Mouse (Mus musculus) left cerebral cortex, postnatal 36 days (tissue): ENCODE results near the gene Tpcn2. TPM values are rescaled to one million over a fixed set of nuclear protein-coding genes. Genes with fewer than 3 reads are reported as not detected.

Experiments
- DNase-seq, 2 experiments: peaks; one replicate each; pipeline ENCODE4 v3.0.0; 2021 to 2022; ENCODE audit warnings: low spot score in 2 of 2, mixed read lengths in 1 of 2
- intact Hi-C: fragments of 180-260 bp; cut with DNase I; formaldehyde crosslinking; loops from one replicate; pipeline ENCODE4 v1.15.1; 2025
- total RNA-seq, 2 experiments: library from RNA; stranded (reverse); gene quantifications; 2 replicates each; pipeline ENCODE4 v1.2.3; 2021

The Tpcn2 gene
- total RNA-seq, 2 experiments from 2014 or later, result 3.4 to 6.4 TPM

DNA sequence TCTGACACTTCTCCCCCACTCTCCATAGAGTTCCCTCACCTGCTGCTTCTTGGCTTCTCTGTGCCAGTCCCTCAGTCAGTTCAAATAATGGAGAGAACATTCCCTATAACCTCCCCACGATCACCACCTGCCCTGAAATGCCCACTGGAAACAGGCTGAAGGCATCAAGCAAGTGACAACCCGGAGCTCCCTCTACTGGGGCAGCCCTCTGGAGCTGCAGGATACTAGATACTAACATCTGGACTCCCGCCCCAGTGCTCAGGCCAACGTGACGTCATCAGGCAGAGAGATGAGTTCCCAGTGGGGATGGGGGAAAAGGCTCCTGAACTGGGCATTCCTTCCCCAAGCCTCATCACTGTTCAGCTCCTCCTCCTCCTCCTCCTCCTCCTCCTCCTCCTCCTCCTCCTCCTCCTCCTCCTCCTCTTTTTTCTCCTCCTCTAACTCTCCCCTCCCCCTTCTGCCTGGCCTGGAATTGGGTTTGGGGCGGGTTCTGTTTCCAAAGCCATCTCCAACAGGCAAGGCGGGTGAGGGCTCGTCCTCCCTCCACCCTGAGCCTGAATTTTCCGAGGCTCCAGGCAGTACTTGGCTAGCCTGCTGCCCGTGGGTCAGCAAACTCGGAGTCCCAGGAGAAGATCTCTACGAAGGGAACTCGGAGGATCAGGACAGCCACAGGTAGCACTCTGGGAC is 16.7 kb upstream of the Tpcn2 start, which contains the start of gene Mrgprf:
Gene Mrgprf, plus strand, starts transcription at position 508 of the 687 bp plus-strand sequence.
- no peak for DNase-seq
- intact Hi-C loops, result no loop called here

DNA sequence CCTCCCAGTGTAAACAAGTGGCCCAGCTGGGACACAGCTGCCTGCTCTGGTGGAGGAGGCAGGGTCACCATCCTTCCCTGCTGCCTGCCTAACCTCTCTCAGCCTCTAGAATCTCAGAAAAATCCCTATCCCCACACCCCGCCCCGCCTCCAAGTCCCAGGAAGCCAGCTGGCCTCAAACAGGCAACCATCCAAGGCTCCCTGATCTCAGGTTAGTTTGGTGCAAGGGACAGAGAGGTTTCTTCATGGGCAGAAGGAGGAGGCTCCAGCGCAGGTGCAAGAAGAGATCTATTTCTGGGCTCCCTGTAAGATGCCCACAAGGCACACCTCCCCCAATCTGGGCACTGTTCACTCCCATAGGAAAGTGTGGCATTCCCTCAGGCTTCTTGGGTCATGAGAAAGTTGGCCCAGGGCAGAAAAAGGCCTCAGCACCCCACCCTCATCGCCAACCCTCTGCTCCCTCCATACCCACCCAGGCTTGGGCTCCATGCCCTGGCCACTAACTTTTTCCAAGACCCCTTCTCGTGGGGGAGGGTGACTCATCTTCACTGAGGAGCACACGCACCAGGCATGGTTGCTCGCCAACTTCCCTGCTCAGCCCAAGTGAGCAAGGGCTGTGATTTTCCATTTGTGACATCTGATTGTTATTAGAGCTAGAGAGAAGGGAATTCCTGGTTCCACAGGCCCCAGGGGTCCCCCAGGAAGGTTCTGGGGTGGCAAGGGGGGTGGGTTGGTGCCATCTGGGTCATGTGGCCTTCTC is 15.9 kb upstream of the Tpcn2 start:
- intact Hi-C loops, result no loop called here
- DNase-seq, result peak in 1 of 2 experiments; percentile 43

DNA sequence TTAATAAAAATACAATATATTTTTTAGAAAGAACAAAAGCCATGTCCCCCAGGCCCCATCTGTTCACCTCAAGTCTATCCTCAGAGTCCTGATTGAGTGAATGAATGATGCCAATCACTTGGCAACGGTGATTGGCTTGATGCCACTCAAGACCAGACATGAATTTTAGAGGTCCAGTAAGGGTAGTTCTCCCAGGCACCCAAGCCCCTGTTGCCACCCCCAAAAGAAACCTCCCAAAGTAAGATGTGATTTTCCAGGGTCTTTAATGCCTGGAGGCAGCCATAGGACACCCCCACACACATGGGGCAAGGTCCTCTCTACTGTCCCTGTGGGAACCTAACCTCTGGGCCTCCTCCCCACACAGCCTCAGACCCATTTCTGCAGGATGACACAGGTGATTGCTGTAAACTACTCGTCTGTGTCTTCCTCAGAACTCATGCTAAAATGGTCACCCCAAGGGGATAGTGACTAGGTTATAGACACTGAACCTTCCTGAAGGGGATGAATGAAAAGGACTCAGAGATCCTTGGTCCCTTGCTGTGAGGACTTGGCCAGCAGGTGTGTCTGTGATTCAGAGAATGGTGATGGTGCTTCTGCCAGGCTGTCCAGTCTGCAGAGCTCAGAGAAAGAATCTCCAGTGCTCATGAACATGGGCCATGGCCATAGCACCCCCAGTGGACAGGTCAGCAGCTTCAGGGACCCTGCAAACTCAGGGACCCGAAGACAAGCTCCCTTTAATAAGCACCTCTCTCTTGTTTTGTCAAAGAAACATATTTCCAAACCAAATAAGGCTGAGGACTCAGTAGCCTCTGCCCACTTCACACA is 15.1 kb upstream of the Tpcn2 start:
- no peak for DNase-seq
- intact Hi-C loops, result no loop called here

DNA sequence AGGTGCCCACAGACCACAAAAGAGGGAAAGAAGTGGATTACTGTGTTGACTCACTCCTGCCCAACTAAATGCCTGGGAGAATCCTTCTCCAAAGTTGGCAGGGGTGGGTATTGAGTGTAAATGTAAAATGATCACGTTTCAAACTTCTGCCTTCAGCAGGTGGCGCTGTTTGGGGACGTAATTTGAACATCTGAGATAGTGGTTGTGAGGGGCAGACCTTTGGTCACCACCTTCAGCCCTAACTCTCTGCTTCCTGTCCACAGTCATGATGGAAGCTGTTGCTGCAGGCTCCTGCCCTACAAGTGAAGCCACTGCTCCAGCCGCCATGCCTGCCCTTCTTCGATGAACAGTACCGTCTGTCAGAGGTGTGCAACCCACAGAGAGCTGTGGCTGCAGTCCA is 10.0 kb upstream of the Tpcn2 start:
- no peak for DNase-seq
- intact Hi-C loops, result no loop called here

DNA sequence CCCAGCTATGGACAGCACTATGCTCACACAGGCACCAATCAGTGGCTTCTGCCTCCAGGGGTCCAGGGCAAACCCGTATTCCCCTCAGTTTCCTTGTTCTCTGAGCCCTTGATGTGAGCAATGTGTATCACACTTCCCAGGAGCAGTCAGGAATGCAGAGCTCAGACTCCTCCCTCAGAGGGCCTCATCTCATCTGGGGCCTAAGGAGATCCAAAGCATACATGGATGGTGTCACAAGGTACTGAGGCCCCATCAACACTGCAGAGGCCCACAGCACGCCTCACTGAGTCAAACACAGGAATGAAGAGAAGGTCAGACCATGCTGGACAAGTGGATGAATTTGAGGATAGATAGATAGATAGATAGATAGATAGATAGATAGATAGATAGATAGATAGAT is 8.9 kb upstream of the Tpcn2 start:
- intact Hi-C loops, result no loop called here
- no peak for DNase-seq

DNA sequence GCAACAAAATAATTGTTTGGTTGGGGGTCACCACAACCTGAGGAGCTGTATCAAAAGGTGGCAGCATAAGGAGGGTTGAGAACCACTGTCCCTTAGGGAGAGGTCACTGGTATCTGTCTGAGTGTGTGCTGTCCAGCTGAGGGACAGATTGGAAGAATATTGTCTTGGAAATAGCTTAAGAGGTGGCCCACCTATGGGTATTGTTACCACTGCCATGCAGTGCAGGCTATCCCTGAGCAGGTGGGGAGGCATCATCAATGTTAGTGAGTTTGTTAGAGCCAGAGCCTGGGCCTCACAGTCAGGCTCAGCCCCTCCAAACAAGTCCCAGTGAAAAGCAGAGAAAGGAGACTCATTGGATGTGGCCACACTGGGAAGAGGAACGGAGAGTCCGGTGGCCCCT is 8.0 kb upstream of the Tpcn2 start:
- intact Hi-C loops, result no loop called here
- no peak for DNase-seq

DNA sequence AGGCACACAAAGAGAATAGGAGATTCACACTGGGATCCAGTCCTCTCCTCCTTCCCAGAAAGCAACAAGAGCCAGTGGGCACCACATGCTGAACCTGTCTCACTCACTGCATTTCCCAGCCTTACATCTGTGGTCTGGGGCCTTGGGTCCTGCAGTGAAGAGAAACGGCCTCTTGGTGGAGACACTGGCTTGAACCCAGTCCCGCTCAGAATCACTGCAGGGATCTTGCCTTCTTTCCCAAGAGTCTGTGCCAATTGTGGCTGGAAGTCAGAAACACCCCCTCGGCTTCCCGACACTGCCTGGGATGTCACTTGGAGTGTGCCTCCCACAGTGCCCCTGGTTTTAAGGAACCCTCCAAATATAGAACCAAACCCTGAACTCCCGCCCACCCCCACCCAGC is 5.5 kb upstream of the Tpcn2 start:
- peak in 1 of 2 experiments; percentile 23 for DNase-seq
- intact Hi-C loops, result no loop called here

DNA sequence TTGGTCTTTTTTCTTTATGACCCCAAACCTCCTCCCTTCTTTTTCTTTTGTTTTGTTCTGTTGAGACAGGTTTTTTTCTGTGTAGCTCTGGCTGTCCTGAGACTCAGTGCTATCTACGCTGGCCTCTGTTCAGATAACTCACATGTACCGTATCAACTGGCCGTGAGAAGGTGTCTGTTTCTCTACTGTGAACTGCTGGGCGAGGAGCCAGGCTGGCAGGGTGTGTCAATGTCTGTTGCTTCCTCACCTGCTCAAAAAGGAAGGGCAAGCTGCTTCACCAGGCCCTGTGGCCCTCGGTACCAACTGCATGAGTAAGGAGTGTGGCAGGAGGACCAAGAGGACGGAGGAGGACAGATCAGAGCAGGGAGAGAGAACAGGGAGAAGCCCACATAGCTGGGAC is 3.6 kb upstream of the Tpcn2 start:
- intact Hi-C loops, result no loop called here

DNA sequence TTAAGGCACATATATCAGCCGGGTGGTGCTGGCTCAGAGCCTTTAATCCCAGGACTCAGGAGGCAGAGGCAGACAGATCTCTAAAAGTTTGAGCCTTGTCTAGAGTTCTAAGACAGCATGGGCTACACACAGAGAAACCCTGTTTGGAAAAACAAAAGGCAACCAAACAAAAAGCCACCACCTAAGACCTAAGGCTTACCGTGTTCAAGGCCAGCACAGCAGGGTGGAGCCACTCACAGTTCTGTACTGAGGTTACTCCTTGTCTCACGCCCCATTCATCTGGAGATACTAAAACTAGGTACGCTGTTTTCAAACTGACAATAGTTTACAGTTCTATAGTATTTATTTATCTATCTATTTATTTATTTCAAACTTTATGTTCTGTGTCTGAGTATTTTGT is 1.7 kb upstream of the Tpcn2 start:
- no peak for DNase-seq
- intact Hi-C loops, result no loop called here

More for the DNA sequence above, 3.6 kb upstream of the Tpcn2 start:
- DNase-seq, result no peak

DNA sequence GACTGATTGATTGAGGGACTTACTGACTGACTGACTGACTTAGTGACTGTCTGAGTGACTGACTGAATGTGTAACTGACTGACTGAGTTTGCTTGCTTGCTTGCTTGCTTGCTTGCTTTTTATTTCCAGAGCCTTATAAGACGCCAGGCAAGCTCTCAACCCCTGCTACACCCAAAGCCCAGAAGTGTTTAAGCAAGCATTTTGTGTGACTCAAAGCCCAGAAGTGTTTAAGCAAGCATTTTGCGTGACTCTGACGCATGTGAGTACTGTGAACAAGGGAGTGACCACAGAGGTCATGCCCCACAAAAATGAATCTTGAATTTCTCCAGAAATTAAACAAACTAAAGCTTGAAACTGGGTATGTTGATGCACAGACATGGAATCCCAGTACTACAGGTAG is 482 bp upstream of the Tpcn2 start:
- no peak for DNase-seq
- intact Hi-C loops, result no loop called here

DNA sequence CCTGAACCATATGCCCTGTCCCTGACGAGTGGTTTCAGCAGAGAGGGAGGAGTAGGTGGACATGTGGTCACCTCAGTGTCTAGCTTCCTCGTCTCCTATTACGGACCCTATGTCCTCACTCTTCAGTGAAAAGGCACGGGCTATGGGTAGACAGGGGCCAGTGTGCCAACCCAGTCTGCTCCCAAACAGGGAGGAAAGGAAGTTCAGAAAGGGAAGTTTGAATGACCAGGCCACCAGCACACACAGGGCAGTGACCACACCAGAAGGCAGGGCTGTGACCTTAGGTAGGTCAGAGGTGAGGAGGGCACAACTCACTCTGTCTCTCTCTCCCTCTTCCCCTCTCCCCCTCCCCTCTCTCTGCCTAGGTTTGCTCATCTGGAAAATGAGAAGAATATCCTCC is 770 bp downstream of the Tpcn2 start:
- DNase-seq, result no peak
- intact Hi-C loops, result no loop called here

DNA sequence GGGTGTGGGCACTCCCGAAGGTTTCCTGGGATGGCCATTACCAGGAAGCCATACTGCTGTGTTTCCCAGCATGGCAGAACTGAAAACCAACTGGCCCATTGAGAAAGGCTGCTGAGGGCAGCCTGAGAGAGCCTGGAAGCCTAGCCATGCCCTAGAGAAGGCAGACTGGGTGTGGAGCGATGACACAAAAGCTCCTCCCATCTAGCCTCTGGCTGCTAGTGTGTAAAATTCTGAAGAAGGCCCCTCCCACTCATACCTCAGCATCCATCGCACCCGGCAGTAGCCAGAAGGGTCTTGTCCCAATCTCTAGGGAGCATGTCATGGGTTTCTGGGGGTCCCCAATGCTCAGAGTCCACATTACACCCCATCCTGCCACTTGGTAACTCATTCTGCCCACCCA is 2.4 kb downstream of the Tpcn2 start:
- intact Hi-C loops, result no loop called here
- no peak for DNase-seq

DNA sequence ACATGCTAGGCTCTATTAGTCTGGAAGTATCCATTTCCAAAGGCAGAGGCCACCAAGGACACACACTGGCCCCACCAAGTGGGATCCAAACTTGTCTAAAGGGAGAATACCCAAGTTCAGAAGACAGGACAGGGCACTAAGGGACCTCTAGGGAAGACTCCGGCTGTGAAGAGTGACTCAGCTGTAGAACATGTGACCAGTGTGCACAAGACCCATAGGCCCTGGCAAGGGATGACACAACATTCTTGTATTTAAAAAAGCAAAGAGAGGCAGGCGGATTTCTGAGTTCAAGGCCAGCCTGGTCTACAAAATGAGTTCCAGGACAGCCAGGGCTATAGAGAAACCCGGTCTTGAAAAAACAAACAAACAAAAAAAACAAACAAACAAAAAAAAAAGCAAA is 8.3 kb downstream of the Tpcn2 start:
- intact Hi-C loops, result no loop called here
- DNase-seq, result no peak

DNA sequence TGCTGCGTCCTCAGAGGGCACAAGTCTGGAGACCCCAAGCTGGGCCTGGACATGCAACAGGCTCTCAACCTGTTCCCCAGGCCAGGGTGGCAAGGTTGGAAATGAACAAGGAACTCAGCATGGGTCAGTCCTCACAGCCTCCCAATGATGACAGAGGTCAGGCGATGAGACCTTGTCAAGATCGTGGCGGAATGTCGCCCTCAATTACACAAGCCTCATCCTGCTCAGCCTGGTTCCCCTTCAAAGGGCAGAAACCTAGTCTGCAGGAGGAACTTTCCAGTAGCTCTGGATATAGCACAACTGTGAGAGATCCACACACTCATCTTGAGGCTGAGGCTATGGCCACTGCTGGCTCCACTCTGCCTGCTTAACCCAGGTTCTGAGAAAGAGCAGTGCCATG is 12.9 kb downstream of the Tpcn2 start:
- DNase-seq, result no peak
- intact Hi-C loops, result no loop called here

DNA sequence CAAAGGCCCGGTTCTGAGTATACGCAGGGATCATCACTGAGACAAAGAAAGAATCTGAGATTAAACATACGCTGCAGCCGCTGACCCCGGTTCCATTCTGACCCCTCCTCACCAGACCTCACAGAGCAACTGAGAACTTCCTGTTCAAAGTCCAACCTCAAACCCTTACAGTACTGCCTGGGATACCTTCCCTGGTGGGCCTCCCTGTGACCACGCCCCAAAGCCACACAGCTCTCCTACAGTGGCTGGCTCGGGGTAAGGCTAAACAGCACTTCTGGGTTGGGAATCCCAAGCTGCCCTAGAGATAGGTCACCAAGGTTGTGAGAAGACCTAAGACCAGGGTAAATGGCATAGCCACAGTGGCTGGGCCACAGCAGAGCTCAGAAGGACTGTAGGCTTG is 14.9 kb downstream of the Tpcn2 start:
- intact Hi-C loops, result no loop called here
- DNase-seq, result no peak

DNA sequence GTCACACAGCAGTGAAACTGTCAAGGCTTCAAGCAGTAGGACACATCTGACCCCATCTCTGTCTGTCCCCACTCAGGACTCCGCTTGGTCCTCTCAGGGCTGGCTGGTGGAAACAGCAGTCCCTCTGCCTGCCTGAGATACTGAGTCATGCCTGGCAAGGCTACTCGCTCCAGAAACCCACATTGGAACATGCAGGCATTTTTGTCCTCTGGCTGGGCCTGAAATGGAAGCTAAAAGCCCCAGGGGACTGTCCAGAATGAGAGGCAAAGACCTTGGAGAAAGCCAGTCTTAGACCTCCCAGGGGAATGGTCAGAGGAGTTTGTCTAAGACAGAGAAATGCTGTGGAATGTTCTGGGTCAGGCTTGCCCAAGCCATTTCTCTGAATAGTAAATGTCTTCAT is 17.8 kb downstream of the Tpcn2 start:
- intact Hi-C loops, result no loop called here
- DNase-seq, result no peak

DNA sequence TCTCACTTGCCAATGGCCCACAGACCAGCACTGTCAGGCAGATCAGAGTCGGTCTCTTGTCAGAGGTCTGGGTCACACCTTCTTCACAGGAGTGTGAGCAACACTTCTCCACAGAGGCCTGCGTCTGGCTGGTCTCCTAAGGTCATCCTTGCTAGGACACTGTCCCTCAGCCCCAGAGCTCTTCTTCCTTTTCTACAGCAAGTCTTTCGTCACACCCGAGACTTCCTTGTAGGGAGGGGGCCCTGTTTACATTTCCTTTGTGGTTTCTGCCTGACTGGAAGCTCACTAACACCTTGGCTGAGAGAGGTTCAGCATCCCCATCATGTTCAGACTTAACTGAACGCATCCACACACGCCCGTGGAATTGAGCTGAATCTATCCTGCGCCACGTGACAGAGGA is 19.6 kb downstream of the Tpcn2 start:
- DNase-seq, result no peak
- intact Hi-C loops, result no loop called here

DNA sequence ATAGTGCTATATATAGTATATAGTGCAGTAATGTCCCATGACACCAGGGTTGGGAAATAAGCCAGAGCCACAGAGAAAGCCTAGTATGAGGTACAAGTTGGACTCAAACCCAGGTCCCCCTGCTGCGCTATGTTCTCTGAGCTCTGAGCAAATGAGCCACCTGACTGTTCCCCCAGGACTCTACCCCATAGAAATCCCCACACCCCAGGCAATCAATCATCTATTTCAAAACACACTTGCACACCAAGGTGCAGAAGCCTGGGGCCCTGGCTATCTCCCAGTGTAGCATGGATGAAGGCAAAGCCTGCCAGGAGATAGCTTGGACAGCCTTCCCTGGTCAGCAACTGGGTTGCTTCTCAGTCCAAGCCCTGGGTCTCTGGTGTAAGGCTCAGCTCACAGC is 27.7 kb downstream of the Tpcn2 start:
- no peak for DNase-seq
- intact Hi-C loops, result no loop called here

DNA sequence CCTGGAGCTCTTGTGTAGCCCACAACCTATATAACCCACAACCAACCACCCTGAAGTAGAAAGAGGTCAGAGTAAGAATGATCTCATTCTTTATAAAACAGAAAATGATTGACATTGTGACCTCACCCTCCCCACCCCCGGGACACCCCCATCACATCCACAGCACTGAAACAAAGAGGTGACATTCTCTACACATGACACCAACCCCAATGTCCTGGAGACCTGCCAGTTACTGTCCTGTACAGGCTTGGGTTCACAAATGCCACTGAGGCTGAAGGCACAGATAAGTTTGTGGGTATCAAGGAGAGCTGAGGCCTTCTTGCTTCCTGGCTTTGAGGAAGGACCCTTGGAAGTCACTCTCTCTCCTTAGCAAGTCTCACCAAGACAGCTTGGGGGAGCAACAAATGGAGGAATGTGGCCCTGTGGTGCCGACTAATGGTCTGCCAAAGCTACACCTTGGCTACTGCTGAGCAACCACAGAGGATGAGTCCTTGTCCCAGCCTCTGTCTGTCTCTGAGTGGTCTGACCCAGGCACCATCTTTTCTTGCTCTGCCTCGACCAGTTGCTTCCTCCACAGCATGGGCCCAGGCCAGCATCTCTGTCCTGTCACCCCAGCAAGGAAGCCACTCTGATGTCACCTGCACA is 29.7 kb downstream of the Tpcn2 start:
- DNase-seq, result no peak
- intact Hi-C loops, result no loop called here
